Mouse (Mus musculus) stomach, embryonic 16.5 days (tissue): ENCODE results near the gene Gm15056. TPM values are rescaled to one million over a fixed set of nuclear protein-coding genes. Genes with fewer than 3 reads are reported as not detected.

Source experiments
- ATAC-seq: fragments of 200-750 bp; cut with Nextera tagmentation; 2 replicates; pipeline ENCODE4 v1.8.0; 2017; ENCODE audit warnings: moderate number of reproducible peaks, moderate TSS enrichment; ENCODE audit not compliant: insufficient read depth, low FRiP score
- H3K27ac ChIP-seq: fragments of 300-500 bp; sonication (generic); 2 replicates; pipeline ENCODE4 v1.5.1; 2014; ENCODE audit warnings: low read length
- H3K27me3 ChIP-seq: fragments of 300-500 bp; sonication (generic); 2 replicates; pipeline ENCODE4 v1.6.1; 2014; ENCODE audit warnings: low read length, control low read depth, mixed read lengths; ENCODE audit not compliant: control insufficient read depth, insufficient read depth
- H3K36me3 ChIP-seq: fragments of 300-500 bp; sonication (generic); 2 replicates; pipeline ENCODE4 v1.6.1; 2014; ENCODE audit warnings: low read length; ENCODE audit not compliant: control insufficient read depth, insufficient read depth
- H3K4me1 ChIP-seq: fragments of 300-500 bp; sonication (generic); 2 replicates; pipeline ENCODE4 v1.6.1; 2014; ENCODE audit warnings: low read length, control low read depth, mixed read lengths; ENCODE audit not compliant: control insufficient read depth, insufficient read depth
- H3K4me2 ChIP-seq: fragments of 300-500 bp; sonication (generic); 2 replicates; pipeline ENCODE4 v1.6.1; 2014; ENCODE audit warnings: low read depth, low read length, mixed read lengths
- H3K4me3 ChIP-seq: fragments of 300-500 bp; sonication (generic); replicated peaks from 2 replicates; pipeline ENCODE4 v1.5.1; 2014; ENCODE audit warnings: mild to moderate bottlenecking, low read length
- H3K9ac ChIP-seq: fragments of 300-500 bp; sonication (generic); 2 replicates; pipeline ENCODE4 v1.6.1; 2014; ENCODE audit warnings: low read length
- H3K9me3 ChIP-seq: fragments of 300-500 bp; sonication (generic); replicated peaks from 2 replicates; pipeline ENCODE4 v1.6.1; 2016; ENCODE audit warnings: low read length, control low read depth; ENCODE audit not compliant: control insufficient read depth
- WGBS: fragments of 180-500 bp; shearing (Covaris S2); extraction: QIAGEN DNeasy Blood & Tissue Kit; methylation state at CpG from one replicate; pipeline ENCODE4 v1.1.7; 2014; 5-methylcytosine and 5-hydroxymethylcytosine counted together
- polyA plus RNA-seq: library from polyadenylated mRNA; unstranded; fragments of >200 nt; fragmentation: Nextera tagmentation; extraction: Ambion mirVana; gene quantifications from 2 replicates; pipeline ENCODE4 v1.2.1, GENCODE M21; 2015

The Gm15056 gene
- not detected in 2 replicates for polyA plus RNA-seq

DNA sequence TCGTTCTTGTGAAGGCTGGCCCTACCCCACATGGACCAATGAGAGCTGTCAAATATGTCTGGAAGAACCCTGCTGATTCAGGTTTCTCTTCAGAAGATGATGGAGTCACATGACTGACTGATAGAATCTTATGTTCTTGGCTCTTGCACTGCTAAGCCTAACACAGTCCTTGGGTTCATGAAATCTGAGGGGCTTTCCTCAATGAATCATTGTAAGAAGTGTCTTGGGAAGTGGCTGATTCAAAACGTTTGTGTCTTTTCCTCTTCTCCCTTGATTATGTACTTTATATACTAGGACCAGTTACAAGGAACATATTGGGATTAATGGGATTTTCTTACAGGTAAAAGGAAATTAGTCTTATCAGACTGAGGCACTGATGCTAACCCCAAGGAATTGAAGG lies at the start of gene Gm15056:
Gm15056 (minus strand) TSS at position 101 of the 400 bp plus-strand sequence.
- H3K4me1 ChIP-seq = no peaks in the 10 kb centered on the region
- H3K36me3 ChIP-seq = no peaks in the 10 kb centered on the region
- no peaks in the 10 kb centered on the region for H3K27me3 ChIP-seq
- H3K9ac ChIP-seq = no peak within 1 kb of the TSS
- H3K9me3 ChIP-seq = no peaks in the 10 kb centered on the region
- H3K4me2 ChIP-seq = no peak within 1 kb of the TSS
- H3K4me3 ChIP-seq = no peak within 1 kb of the TSS
- no peak for ATAC-seq
- no peak within 1 kb of the TSS for H3K27ac ChIP-seq
- 44% methylated on average over 2 of the region's 2 CpGs for WGBS

DNA sequence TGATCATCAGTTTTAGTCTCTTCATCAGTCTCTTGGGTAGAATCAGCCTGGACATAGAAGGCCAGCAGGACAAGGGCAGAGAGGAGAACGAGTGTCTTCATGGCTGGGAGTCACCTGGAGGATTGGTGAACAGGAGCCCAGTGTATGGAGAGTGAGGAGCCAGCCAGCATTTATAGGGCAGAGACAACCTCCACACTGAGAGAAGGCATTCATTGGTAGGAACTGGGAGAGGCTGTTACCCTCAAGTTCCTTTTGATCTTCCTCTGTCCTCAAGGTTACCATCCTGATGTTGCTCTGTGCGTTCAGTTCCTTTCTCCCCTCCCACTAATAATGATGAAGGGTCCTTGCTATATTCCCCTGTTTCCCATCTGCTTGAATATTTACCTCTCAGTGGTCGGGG lies 42.2 kb upstream of the Gm15056 start, which contains the start of gene AY761185:
AY761185 (minus strand) TSS at position 101 of the 400 bp plus-strand sequence.
- no peak within 1 kb of the TSS for H3K4me3 ChIP-seq
- H3K27me3 ChIP-seq = no peaks in the 10 kb centered on the region
- H3K36me3 ChIP-seq = no peaks in the 10 kb centered on the region
- no peaks in the 10 kb centered on the region for H3K4me1 ChIP-seq
- ATAC-seq = no peak
- no peak within 1 kb of the TSS for H3K27ac ChIP-seq
- H3K9me3 ChIP-seq = no peaks in the 10 kb centered on the region
- no peak within 1 kb of the TSS for H3K4me2 ChIP-seq
- 69% methylated on average over 3 of the region's 3 CpGs for WGBS
- H3K9ac ChIP-seq = no peak within 1 kb of the TSS

DNA sequence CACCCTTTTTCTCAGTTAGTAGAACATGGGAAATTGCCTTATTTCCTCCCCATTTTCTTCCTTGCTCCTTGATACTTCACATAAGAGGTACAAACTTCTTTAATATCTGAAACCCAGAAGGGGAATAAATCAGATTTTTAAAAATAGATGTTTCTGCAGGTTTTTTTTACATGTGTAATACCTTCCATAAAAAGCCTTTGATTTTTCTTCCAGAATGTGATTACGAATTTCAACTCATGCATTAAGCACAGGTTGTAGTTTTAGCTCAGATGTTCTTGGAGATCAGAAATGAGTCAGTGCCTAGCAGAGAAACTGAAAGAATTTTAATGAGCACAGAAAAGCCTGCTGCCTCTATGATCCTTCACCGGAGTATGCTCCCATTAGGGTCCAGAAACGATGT lies 19.5 kb upstream of the Gm15056 start, which contains the start of gene Gm6040:
Gm6040 (minus strand) TSS at position 101 of the 400 bp plus-strand sequence.
- no peaks in the 10 kb centered on the region for H3K4me1 ChIP-seq
- no peak within 1 kb of the TSS for H3K27ac ChIP-seq
- H3K4me2 ChIP-seq = no peak within 1 kb of the TSS
- no peak within 1 kb of the TSS for H3K4me3 ChIP-seq
- 75% methylated on average over 3 of the region's 3 CpGs for WGBS
- H3K27me3 ChIP-seq = no peaks in the 10 kb centered on the region
- H3K9me3 ChIP-seq = no peaks in the 10 kb centered on the region
- no peaks in the 10 kb centered on the region for H3K36me3 ChIP-seq
- no peak for ATAC-seq
- H3K9ac ChIP-seq = no peak within 1 kb of the TSS

DNA sequence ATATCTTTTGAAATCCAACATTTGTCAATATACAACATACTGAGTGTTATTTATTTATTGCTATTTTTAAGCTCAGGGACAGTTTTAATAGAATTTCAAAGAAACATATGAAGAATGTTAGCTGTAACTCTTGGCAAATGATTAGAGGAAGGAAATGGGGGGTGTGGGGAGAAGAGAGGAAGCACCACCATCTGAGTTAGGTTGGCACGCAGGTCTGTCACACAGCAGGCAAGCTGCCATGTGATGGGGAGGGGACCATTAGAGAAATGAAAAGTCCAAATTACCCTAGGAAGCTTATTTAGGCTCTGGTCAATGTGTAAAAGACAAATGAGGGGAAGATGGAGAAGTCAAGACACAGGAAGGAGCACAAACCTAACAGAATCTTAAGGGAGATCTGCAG lies 9.9 kb upstream of the Gm15056 start:
- H3K36me3 ChIP-seq = no peaks in the 10 kb centered on the region
- no peak overlapping the region for H3K4me2 ChIP-seq
- H3K27me3 ChIP-seq = no peaks in the 10 kb centered on the region
- 88% methylated on average over 1 of the region's 1 CpGs for WGBS
- H3K27ac ChIP-seq = no peak overlapping the region
- no peaks in the 10 kb centered on the region for H3K9me3 ChIP-seq
- no peaks in the 10 kb centered on the region for H3K4me1 ChIP-seq
- H3K9ac ChIP-seq = no peak overlapping the region
- no peak for ATAC-seq
- H3K4me3 ChIP-seq = no peak overlapping the region

DNA sequence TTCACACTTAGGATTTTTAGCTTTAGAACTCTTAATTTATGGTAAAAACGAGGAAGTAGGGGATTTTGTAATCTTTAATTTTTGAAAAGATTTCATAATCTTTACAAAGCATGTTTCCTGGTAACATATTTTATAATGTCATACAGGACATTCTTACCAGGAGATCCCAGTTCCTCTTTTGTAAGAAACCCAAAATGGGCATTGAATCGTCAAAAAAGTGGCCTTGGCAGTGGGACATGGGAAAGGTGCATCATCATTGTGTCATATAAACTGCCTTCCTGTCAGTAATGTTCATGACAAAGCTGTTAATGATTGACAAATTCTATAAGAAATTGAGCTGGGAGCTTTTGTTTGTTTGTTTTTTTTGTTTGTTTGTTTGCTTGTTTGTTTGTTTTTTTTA lies 5.8 kb upstream of the Gm15056 start:
- Histone ChIP-seq H3K36me3 (no peaks in the 10 kb centered on the region), H3K9ac (no peak overlapping the region), H3K4me1 (no peaks in the 10 kb centered on the region), H3K27ac (no peak overlapping the region), H3K27me3 (no peaks in the 10 kb centered on the region), H3K9me3 (no peaks in the 10 kb centered on the region), H3K4me2 (no peak overlapping the region), H3K4me3 (no peak overlapping the region)
- no peak for ATAC-seq
- WGBS = 62% methylated on average over 2 of the region's 2 CpGs

DNA sequence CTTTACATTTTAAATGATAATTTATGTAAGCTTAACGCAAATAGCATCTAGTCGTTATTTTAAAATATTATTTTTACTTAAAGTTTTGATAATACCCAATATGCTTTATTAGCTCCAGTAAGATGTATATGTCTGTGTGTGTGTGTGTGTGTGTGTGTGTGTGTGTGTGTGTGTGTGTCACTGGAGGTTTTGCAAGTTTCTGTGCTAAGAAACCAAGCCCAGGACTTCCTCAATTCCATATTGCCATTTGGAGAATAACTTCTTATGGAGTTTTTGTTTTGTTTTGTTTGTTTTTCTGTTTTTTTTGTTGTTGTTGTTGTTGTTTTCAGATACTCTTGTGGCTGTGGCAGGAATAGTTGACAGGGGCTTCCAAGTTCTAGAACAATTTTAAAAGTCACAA lies 4.7 kb upstream of the Gm15056 start:
- no peaks in the 10 kb centered on the region for H3K27me3 ChIP-seq
- no peak for ATAC-seq

DNA sequence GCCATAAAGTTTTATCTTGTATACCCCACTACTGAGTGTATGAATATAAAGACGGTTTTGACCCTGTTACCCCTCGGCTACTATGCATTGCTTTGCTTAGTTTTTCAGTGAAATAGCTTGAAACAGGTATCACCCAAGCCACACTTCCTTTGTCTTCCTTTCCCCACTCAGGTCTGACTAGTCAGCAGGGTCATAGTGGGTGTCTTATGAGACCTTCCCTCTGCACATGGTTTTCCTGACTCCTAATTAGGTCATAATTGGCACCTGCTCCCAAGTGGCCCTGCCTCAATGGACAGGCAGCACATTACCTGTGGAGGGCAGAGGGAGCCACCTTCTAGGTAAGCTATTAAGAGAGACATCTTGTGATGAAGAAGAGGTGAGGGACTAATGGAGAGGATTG lies 10.1 kb downstream of the Gm15056 start, which contains the start of gene Defb33:
Defb33 (plus strand) TSS at position 301 of the 400 bp plus-strand sequence.
- Histone ChIP-seq H3K27me3 (no peaks in the 10 kb centered on the region), H3K9me3 (no peaks in the 10 kb centered on the region), H3K36me3 (no peaks in the 10 kb centered on the region), H3K4me3 (no peak within 1 kb of the TSS), H3K4me2 (no peak within 1 kb of the TSS), H3K4me1 (no peaks in the 10 kb centered on the region), H3K27ac (no peak within 1 kb of the TSS), H3K9ac (no peak within 1 kb of the TSS)
- WGBS = 87% methylated on average over 2 of the region's 2 CpGs
- no peak for ATAC-seq

More for the DNA sequence above, 4.7 kb upstream of the Gm15056 start:
- Histone ChIP-seq H3K4me1 (no peaks in the 10 kb centered on the region), H3K4me3 (no peak overlapping the region), H3K27ac (no peak overlapping the region), H3K36me3 (no peaks in the 10 kb centered on the region), H3K9me3 (no peaks in the 10 kb centered on the region), H3K9ac (no peak overlapping the region), H3K4me2 (no peak overlapping the region)
- WGBS = 89% methylated on average over 2 of the region's 2 CpGs

DNA sequence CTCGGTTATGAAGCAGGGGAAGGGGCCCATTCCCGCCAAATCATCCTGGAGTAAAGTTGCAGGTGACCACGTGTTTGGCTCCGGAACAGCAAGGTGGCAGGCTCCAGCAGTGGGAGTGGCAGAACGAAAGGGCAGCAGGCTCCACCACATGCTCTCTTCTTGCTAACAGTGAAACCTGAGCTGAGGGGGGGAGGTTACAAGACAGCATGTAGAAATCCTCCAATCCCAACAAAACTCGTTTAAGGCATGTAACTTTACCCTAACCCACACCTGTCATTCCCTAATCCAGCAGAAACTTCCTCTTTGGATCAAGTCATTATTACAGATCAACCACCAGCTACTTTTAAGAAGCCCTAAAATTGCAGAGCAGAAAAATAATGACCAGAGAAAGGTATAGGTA lies 27.8 kb downstream of the Gm15056 start:
- Histone ChIP-seq H3K27ac (no peak overlapping the region), H3K9ac (no peak overlapping the region), H3K27me3 (no peaks in the 10 kb centered on the region), H3K4me1 (no peaks in the 10 kb centered on the region), H3K36me3 (no peaks in the 10 kb centered on the region), H3K9me3 (no peaks in the 10 kb centered on the region), H3K4me3 (no peak overlapping the region), H3K4me2 (no peak overlapping the region)
- no peak for ATAC-seq
- WGBS = 29% methylated on average over 6 of the region's 6 CpGs
